Mouse (Mus musculus) intestine, embryonic 16.5 days (tissue): ENCODE measurements at regions not wholly inside any gene's neighbourhood (a gene's known extent, or its start where the extent isn't known, plus 50 kb on each side); places are given as distances from the start of the nearest gene placed in this dataset.

Source experiments
- ATAC-seq: fragments of 200-750 bp; cut with Nextera tagmentation; 2 replicates; pipeline ENCODE4 v1.8.0; 2017; ENCODE audit warnings: moderate TSS enrichment, moderate library complexity
- H3K27ac ChIP-seq: fragments of 300-500 bp; sonication (generic); 2 replicates; pipeline ENCODE4 v1.5.1; 2014; ENCODE audit warnings: mild to moderate bottlenecking, low read length
- H3K27me3 ChIP-seq: fragments of 300-500 bp; sonication (generic); replicated peaks from 2 replicates; pipeline ENCODE4 v1.6.1; 2014; ENCODE audit warnings: low read length, control low read depth, mixed read lengths; ENCODE audit not compliant: control insufficient read depth, insufficient read depth
- H3K36me3 ChIP-seq: fragments of 300-500 bp; sonication (generic); 2 replicates; pipeline ENCODE4 v1.6.1; 2014; ENCODE audit warnings: low read length, control low read depth; ENCODE audit not compliant: control insufficient read depth, insufficient read depth
- H3K4me1 ChIP-seq: fragments of 300-500 bp; sonication (generic); 2 replicates; pipeline ENCODE4 v1.6.1; 2014; ENCODE audit warnings: low read length, control low read depth, mixed read lengths; ENCODE audit not compliant: control insufficient read depth, insufficient read depth
- H3K4me2 ChIP-seq: fragments of 300-500 bp; sonication (generic); 2 replicates; pipeline ENCODE4 v1.6.1; 2014; ENCODE audit warnings: low read depth, low read length, control low read depth
- H3K4me3 ChIP-seq: fragments of 300-500 bp; sonication (generic); 2 replicates; pipeline ENCODE4 v1.5.1; 2014; ENCODE audit warnings: mild to moderate bottlenecking, low read length
- H3K9ac ChIP-seq: fragments of 300-500 bp; sonication (generic); 2 replicates; pipeline ENCODE4 v1.6.1; 2014; ENCODE audit warnings: low read depth, low read length
- H3K9me3 ChIP-seq: fragments of 300-500 bp; sonication (generic); 2 replicates; pipeline ENCODE4 v1.6.1; 2016; ENCODE audit warnings: low read length, control low read depth; ENCODE audit not compliant: control insufficient read depth
- WGBS: fragments of 180-500 bp; shearing (Covaris S2); extraction: QIAGEN DNeasy Blood & Tissue Kit; methylation state at CpG from one replicate; pipeline ENCODE4 v1.1.7; 2014; 5-methylcytosine and 5-hydroxymethylcytosine counted together

- Histone ChIP-seq H3K27me3 (no peaks in the 10 kb centered on the region), H3K36me3 (no peaks in the 10 kb centered on the region), H3K4me2 (no peak overlapping the region), H3K9ac (no peak overlapping the region), H3K4me3 (no peak overlapping the region), H3K9me3 (no peaks in the 10 kb centered on the region), H3K27ac (no peak overlapping the region), H3K4me1 (no peaks in the 10 kb centered on the region)
- 79% methylated on average over 2 of the region's 2 CpGs for WGBS
- no peak for ATAC-seq
These were observed 126.2 kb upstream of the Agr3 start for GRCm38 (mm10) chr12:35799261-35799660.

GRCm38 (mm10) chr12:35775396-35775795, 150.0 kb upstream of the Agr3 start:
- no peaks in the 10 kb centered on the region for H3K9me3 ChIP-seq
- H3K36me3 ChIP-seq: no peaks in the 10 kb centered on the region
- H3K4me1 ChIP-seq: no peaks in the 10 kb centered on the region
- H3K27ac ChIP-seq: no peak overlapping the region
- H3K4me2 ChIP-seq: no peak overlapping the region
- H3K9ac ChIP-seq: no peak overlapping the region
- no peak for ATAC-seq
- 93% methylated on average over 2 of the region's 2 CpGs for WGBS
- H3K27me3 ChIP-seq: no peaks in the 10 kb centered on the region
- no peak overlapping the region for H3K4me3 ChIP-seq

- no peak for ATAC-seq
- H3K9me3 ChIP-seq: no peaks in the 10 kb centered on the region
- no peak overlapping the region for H3K27ac ChIP-seq
- no peak overlapping the region for H3K4me3 ChIP-seq
- no peaks in the 10 kb centered on the region for H3K4me1 ChIP-seq
- WGBS: 71% methylated on average over 5 of the region's 5 CpGs
- H3K4me2 ChIP-seq: no peak overlapping the region
- no peaks in the 10 kb centered on the region for H3K27me3 ChIP-seq
- no peaks in the 10 kb centered on the region for H3K36me3 ChIP-seq
- H3K9ac ChIP-seq: no peak overlapping the region
These were observed 154.9 kb upstream of the Agr3 start for GRCm38 (mm10) chr12:35770387-35771024.

GRCm38 (mm10) chr12:35758916-35759315, 166.5 kb upstream of the Agr3 start:
- no peak overlapping the region for H3K4me2 ChIP-seq
- 94% methylated on average over 1 of the region's 1 CpGs for WGBS
- no peak overlapping the region for H3K9ac ChIP-seq
- H3K27ac ChIP-seq: no peak overlapping the region
- no peaks in the 10 kb centered on the region for H3K4me1 ChIP-seq
- ATAC-seq: no peak
- no peak overlapping the region for H3K4me3 ChIP-seq
- H3K36me3 ChIP-seq: no peaks in the 10 kb centered on the region
- H3K27me3 ChIP-seq: no peaks in the 10 kb centered on the region
- H3K9me3 ChIP-seq: 0 out of 2 replicates have a peak, but pooled peaks cover under 1% of the 10 kb centered on the region

GRCm38 (mm10) chr12:35755159-35755558, 170.3 kb upstream of the Agr3 start:
- no peaks in the 10 kb centered on the region for H3K36me3 ChIP-seq
- 85% methylated on average over 4 of the region's 4 CpGs for WGBS
- no peak overlapping the region for H3K9ac ChIP-seq
- no peak overlapping the region for H3K27ac ChIP-seq
- ATAC-seq: no peak
- 0 out of 2 replicates have a peak, but pooled peaks cover 3% of the 10 kb centered on the region for H3K9me3 ChIP-seq
- no peak overlapping the region for H3K4me2 ChIP-seq
- no peaks in the 10 kb centered on the region for H3K4me1 ChIP-seq
- no peak overlapping the region for H3K4me3 ChIP-seq
- no peaks in the 10 kb centered on the region for H3K27me3 ChIP-seq

- no peak for ATAC-seq
- Histone ChIP-seq H3K4me2 (no peak overlapping the region), H3K27me3 (no peaks in the 10 kb centered on the region), H3K9me3 (no peaks in the 10 kb centered on the region), H3K36me3 (no peaks in the 10 kb centered on the region), H3K4me3 (no peak overlapping the region), H3K4me1 (no peaks in the 10 kb centered on the region), H3K27ac (no peak overlapping the region), H3K9ac (no peak overlapping the region)
- WGBS: 74% methylated on average over 3 of the region's 3 CpGs
These were observed 177.4 kb upstream of the Agr3 start for GRCm38 (mm10) chr12:35747997-35748396.

- no peak for ATAC-seq
- Histone ChIP-seq H3K4me3 (no peak overlapping the region), H3K9me3 (no peaks in the 10 kb centered on the region), H3K36me3 (no peaks in the 10 kb centered on the region), H3K4me2 (no peak overlapping the region), H3K9ac (no peak overlapping the region), H3K4me1 (no peaks in the 10 kb centered on the region), H3K27me3 (no peaks in the 10 kb centered on the region), H3K27ac (no peak overlapping the region)
- 49% methylated on average over 3 of the region's 3 CpGs for WGBS
These were observed 178.6 kb upstream of the Agr3 start for GRCm38 (mm10) chr12:35746691-35747299.

- Histone ChIP-seq H3K27me3 (no peaks in the 10 kb centered on the region), H3K9ac (no peak overlapping the region), H3K4me3 (no peak overlapping the region), H3K4me2 (no peak overlapping the region), H3K9me3 (no peaks in the 10 kb centered on the region), H3K4me1 (no peaks in the 10 kb centered on the region), H3K27ac (no peak overlapping the region), H3K36me3 (no peaks in the 10 kb centered on the region)
- no peak for ATAC-seq
- 26% methylated on average over 1 of the region's 1 CpGs for WGBS
These were observed 182.7 kb upstream of the Agr3 start for GRCm38 (mm10) chr12:35742729-35743128.

GRCm38 (mm10) chr12:35736427-35736826, 189.0 kb upstream of the Agr3 start:
- Histone ChIP-seq H3K9ac (no peak overlapping the region), H3K4me2 (no peak overlapping the region), H3K27me3 (no peaks in the 10 kb centered on the region), H3K36me3 (no peaks in the 10 kb centered on the region), H3K4me3 (no peak overlapping the region), H3K27ac (no peak overlapping the region), H3K4me1 (no peaks in the 10 kb centered on the region), H3K9me3 (no peaks in the 10 kb centered on the region)
- ATAC-seq: no peak
- 44% methylated on average over 2 of the region's 2 CpGs for WGBS

GRCm38 (mm10) chr12:35735002-35735401, 190.4 kb upstream of the Agr3 start:
- Histone ChIP-seq H3K27me3 (no peaks in the 10 kb centered on the region), H3K4me3 (no peak overlapping the region), H3K4me1 (no peaks in the 10 kb centered on the region), H3K27ac (no peak overlapping the region), H3K9ac (no peak overlapping the region), H3K9me3 (no peaks in the 10 kb centered on the region), H3K36me3 (no peaks in the 10 kb centered on the region), H3K4me2 (no peak overlapping the region)
- WGBS: 61% methylated on average over 2 of the region's 2 CpGs
- ATAC-seq: no peak
